Mouse (Mus musculus): ENCODE measurements around the gene Acyp2. TPM values are rescaled to one million over a fixed set of nuclear protein-coding genes. Genes with fewer than 3 reads are reported as not detected.

Acyp2 gene
- polyA plus RNA-seq, 1 experiment, result 372 TPM

- H3K27ac ChIP-seq (replicated peaks; ENCODE audit: low read depth, low read length), result no peak overlapping the region
- no peak overlapping the region for H3K4me3 ChIP-seq (ENCODE audit: insufficient read depth, low read depth, low read length)
- H3K4me1 ChIP-seq (ENCODE audit: control insufficient read depth, insufficient read depth, insufficient read length, low read length), result no peaks in the 10 kb centered on the region
These were observed 152.2 kb downstream of the Acyp2 start for GRCm38 (mm10) chr11:30497151-30497550.

- Histone ChIP-seq H3K4me1 (ENCODE audit: control insufficient read depth, insufficient read depth, insufficient read length, low read length) (no peaks in the 10 kb centered on the region), H3K4me3 (ENCODE audit: insufficient read depth, low read depth, low read length) (no peak overlapping the region), H3K27ac (replicated peaks; ENCODE audit: low read depth, low read length) (no peak overlapping the region)
These were observed 157.7 kb downstream of the Acyp2 start for GRCm38 (mm10) chr11:30491515-30492260.

GRCm38 (mm10) chr11:30488183-30488582 lies 161.2 kb downstream of the Acyp2 start:
- no peak overlapping the region for H3K4me3 ChIP-seq (ENCODE audit: insufficient read depth, low read depth, low read length)
- no peak overlapping the region for H3K27ac ChIP-seq (replicated peaks; ENCODE audit: low read depth, low read length)
- peaks cover 15% of the 10 kb centered on the region for H3K4me1 ChIP-seq (ENCODE audit: control insufficient read depth, insufficient read depth, insufficient read length, low read length)

GRCm38 (mm10) chr11:30483286-30483685 lies 166.1 kb downstream of the Acyp2 start:
- H3K27ac ChIP-seq (replicated peaks; ENCODE audit: low read depth, low read length), result peak overlapping the region; percentile 86
- H3K4me3 ChIP-seq (ENCODE audit: insufficient read depth, low read depth, low read length), result no peak overlapping the region
- H3K4me1 ChIP-seq (ENCODE audit: control insufficient read depth, insufficient read depth, insufficient read length, low read length), result peaks cover 18% of the 10 kb centered on the region

GRCm38 (mm10) chr11:30471751-30472593 lies 177.4 kb downstream of the Acyp2 start, which contains the start of gene 4930505A04Rik:
Gene 4930505A04Rik, minus strand, starts transcription at chr11:30471827.
- Histone ChIP-seq H3K4me3 (ENCODE audit: insufficient read depth, low read depth, low read length) (peak within 1 kb of the TSS; percentile 78), H3K4me1 (ENCODE audit: control insufficient read depth, insufficient read depth, insufficient read length, low read length) (no peaks in the 10 kb centered on the region), H3K27ac (replicated peaks; ENCODE audit: low read depth, low read length) (peak within 1 kb of the TSS; percentile 89)

- Histone ChIP-seq H3K27ac (replicated peaks; ENCODE audit: low read depth, low read length) (no peak overlapping the region), H3K4me1 (ENCODE audit: control insufficient read depth, insufficient read depth, insufficient read length, low read length) (no peaks in the 10 kb centered on the region), H3K4me3 (ENCODE audit: insufficient read depth, low read depth, low read length) (no peak overlapping the region)
These were observed 178.2 kb downstream of the Acyp2 start for GRCm38 (mm10) chr11:30471187-30471586.

Other genes starting within 250 kb of the Acyp2 start
- not detected in 2 replicates for gene 4930505A04Rik, start 177.8 kb downstream of the Acyp2 start, polyA plus RNA-seq (2012; ENCODE audit: insufficient read depth, insufficient read length, missing spikeins)
- gene Psme4, start 122.1 kb upstream of the Acyp2 start, polyA plus RNA-seq (2012; ENCODE audit: insufficient read depth, insufficient read length, missing spikeins), result 45.0 and 45.7 TPM in 2 replicates
- gene Gpr75, start 235.8 kb upstream of the Acyp2 start, polyA plus RNA-seq (2012; ENCODE audit: insufficient read depth, insufficient read length, missing spikeins), result not detected in 2 replicates
- 4.3 and 6.0 TPM in 2 replicates for gene Asb3, start 235.8 kb upstream of the Acyp2 start, polyA plus RNA-seq (2012; ENCODE audit: insufficient read depth, insufficient read length, missing spikeins)

All from brown adipose tissue, adult 24 weeks (tissue).